Mouse (Mus musculus): ENCODE results near the gene Fam114a2.

Fam114a2 gene

DNA sequence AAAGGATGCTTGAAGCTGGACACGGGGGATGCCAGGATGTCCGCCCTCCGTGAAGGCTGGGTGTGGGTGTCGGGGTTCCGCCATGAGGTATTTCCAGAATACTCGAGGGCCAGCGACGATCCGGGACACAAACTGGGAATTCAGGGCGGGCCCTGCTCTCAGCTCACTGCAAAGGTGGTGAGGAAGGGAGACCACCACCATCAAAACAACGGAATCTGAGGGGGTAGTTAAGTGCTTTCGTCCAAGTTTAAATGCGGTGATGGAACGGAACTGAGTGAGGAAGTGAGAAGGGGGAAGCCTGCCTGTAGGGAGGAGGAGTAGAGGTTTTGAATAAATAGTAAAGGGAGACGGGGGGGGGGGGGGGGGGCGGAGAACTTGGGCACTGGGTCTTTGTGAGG lies 333 bp upstream of the Fam114a2 start:
- DNase-seq: no peak

DNA sequence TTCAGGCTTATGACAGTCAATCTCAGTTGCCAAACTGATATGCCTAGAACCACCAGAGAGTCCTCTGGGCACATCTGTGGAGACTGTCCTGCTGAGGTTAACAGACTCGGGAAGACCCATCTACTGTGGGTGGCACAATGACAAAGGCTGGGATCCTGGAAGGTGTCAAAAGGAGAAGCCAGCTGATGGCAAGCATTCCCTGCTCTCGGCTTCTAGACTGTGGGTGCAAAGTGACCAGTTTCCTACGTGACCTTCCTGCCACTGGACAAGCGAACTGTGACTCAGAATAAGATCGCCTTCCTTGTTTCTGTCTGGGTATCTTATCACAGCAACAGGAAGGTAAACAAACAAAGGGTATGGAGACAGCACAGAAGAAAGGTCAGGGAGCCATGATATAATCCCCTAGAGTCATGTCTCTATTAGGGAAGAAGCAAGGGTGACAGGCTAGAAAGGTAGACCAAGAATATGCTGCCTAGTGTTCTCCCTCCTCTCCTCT lies 1.4 kb downstream of the Fam114a2 start:
- DNase-seq: no peak

DNA sequence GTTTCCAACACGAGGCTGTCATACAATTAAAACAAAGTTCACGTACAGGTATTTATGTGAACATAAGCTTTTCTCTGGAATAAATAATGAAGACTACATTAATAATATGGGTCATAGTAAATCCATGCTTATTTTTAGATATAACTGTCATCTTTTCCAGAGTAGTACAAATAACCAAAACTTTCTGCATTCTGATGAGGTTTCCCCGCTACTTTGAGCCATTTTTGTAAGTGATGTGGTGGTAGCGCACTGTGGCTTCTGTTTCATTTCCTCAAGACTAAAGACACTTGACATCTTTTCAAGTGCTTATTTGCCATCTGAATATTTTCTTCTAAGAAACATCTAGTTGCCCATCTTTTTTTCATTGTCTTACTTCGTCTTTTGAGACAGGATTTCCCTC lies 3.2 kb downstream of the Fam114a2 start:
- DNase-seq: no peak

DNA sequence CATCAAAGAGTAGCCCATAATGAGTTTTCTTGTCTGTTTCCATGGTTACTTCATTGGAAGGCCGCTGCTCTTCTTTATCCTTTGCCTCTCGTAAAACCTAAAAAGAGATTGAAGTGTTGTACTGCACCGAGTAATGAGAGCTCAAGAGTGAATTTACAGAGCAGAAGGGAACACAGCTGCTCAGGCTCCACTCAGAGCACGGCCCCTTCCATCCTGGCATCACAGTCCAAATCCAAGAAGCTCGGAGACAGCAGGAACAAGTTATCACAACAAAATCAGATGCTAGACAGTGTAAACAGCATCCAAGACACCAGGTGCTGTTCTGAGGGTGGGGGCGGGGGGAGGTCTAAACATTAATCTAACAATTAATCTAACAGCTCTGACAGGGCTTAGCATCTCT lies 11.5 kb downstream of the Fam114a2 start:
- DNase-seq: no peak

DNA sequence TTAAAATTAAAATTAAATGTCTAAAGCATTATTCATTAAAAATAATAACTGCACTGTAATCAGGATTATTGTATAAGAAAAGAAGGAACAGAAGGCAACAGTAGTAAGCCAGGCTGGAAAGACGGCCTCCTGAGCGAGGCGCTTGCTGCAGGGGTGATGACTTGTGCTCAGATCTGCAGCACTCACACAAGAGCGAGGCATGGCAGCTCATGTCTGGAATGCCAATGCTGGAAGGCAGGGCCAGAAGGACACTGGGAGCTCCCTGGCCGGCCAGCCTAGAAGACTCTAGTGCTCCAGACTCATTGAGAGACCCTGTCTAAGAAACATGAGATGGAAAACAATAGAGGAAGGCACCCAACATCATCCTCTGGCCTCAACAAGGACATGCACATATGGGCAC lies 15.3 kb downstream of the Fam114a2 start:
- no peak for DNase-seq

DNA sequence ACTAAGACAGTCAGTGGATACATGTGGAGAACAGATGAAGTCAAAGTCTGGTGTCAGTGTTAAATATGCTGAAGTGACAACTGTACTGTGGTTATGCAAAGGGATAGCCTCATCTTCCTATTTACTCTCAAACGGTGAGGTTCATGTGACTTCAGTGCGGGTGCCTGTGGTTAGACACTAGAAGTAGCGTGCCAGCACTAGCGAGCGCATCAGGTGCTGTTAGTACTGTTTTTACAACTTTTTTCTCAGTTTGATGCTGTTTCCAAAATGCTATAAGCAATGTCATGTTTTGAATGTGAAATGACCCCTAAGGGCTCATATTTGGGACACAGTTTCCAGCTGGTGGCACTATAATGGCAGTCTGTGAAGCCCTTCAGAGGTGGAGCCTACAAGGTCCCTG lies 20.2 kb downstream of the Fam114a2 start:
- DNase-seq: no peak

DNA sequence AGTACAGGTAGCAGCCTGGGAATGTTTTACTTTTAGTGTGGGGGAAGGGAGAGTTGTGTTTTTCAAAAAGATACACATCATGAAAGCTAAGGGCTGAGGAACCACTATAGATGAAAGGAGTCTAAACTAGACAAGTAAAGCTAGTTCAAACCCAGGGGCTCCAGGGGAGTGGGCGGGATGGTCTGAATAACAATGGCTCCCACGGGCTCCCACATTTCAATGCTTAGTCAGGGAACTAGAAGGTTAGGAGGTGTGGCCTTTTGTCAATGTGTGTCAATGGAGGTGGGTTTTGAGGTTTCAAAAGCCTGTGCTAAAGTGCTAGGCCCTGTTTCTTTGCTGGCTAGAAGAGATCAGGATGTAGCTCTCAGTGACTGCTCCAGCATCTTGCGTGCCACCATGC lies 20.7 kb downstream of the Fam114a2 start:
- DNase-seq: no peak

DNA sequence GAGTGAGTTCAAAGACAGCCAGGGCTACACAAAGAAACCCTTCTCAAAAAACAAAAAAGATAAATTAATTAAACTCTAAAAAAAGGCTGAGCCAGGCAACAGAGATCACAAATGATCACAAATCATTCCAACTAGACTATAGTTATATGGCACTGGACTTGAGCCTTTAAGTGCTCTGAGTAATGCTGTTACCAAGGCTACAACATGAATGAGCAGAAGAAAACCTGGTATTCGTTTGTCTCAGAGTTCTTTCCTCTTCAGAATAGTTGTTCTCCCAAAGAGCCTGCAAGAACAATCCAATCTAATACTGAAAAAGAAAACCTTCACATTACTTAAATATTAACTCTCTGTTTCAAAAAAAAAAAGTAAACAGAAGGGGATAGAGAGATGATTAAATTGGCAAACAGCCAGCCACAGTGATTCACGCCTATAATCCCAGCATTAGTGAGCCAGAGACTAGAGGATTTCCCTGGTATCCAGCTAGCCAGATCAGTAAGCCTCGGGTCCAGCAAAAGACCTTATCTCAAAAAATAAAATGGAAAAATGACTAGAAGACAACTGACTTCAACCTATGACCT lies 21.9 kb downstream of the Fam114a2 start:
- DNase-seq: no peak

DNA sequence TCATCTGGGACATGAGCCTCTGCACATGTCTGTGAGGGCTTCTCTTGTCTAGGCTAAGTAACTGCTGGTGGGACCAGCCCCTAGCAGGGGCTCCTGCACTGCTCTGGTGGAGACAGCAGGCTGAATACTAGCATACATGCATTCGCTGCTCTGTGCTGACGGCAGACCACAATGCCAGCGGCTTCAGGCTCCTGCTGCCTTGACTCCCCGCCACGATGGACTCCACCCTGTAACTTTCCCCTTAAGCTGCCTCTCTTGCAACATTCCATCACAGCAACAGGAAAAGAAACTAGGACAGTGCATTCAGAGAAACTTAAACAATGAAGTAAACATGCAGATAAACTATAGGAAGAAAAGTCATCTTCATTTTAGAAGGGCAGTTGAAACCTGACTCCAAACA lies 30.0 kb downstream of the Fam114a2 start:
- no peak for DNase-seq

DNA sequence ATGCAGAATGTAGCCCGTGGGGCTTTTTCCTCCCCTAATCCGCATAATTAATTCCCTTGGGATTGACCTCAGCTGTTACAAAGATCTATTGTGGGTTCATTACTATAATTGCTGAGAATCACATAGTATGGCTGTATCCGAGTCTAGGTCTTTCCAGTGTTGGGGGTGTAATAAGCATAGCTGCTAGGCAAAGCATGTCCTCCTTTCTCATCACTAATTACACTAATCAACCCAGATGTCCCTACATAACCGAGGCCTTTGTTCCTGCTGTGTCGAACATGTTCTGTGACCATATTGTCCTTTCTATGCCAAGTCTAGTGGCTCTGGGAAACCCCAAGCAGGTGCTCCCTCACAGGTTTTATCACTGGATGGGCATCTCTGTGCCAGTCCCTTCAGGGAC lies 40.3 kb downstream of the Fam114a2 start:
- DNase-seq: no peak

DNA sequence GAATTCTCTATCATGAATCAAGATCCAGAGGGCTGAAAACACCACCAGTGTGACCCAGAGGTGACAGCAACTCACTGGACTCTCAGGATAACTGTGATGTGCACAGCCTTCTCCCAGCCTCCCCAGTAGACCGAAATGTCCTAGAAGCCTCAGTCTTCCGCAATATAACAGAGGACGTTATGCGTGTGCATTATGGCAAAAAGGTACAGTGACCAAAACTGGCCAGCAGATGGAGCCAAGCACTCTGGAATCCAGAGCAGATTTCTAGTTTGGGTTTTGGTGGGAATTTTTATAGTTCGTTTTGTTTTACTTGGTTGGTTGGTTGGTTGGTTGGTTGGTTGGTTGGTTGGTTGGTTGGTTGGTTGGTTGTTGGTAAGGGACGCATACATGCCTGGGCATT lies 43.3 kb downstream of the Fam114a2 start:
- DNase-seq: peak; percentile 42

DNA sequence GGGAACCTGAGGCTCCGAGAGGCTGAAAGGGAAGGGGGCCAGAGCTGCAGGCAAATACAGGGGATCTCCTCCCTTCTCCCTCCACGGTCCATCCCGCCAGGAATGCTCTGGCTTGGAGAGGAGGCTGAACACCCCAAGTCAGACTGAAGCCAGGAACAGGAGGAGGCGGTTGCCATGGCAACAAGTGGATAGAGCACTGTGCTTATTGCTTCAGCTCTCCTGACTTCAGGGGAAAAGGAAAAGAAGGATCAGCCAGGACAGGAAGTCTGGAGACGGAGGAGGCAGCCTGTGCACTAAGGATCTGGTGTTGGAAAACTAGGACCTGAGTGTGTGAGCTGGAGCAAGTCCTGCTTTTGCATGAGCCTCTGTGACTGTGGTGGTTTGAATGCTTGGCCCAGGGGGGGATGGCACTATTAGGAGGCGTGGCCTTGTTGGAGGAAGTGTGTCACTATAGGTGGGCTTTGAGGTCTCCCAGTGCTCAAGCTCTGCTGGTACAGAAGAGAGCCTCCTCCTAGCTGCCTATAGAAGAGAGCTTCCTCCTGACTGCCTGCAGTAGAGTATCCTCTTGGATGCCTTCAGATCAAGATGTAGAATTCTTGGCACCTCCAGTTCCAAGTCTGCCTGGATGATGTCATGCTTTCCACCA lies 44.0 kb downstream of the Fam114a2 start:
- no peak for DNase-seq

DNA sequence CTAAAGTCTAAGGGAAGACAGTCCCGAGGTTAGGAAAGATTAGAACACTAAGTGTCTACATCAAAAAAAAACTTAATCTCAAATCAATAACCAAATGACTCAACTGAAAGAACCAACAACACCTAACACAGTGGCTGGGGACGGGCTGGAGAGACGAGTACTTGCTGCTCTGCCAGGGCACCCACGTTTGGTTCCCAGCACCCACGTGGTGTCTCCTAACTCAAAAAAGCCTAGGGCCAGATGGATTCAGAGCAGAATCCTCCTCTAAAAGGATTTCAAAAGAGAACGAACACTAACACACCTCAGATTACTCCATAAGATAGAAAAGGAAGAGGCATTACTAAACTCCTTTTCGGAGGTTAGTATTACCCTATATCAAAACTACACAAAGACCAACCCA lies 47.4 kb downstream of the Fam114a2 start:
- no peak for DNase-seq

DNA sequence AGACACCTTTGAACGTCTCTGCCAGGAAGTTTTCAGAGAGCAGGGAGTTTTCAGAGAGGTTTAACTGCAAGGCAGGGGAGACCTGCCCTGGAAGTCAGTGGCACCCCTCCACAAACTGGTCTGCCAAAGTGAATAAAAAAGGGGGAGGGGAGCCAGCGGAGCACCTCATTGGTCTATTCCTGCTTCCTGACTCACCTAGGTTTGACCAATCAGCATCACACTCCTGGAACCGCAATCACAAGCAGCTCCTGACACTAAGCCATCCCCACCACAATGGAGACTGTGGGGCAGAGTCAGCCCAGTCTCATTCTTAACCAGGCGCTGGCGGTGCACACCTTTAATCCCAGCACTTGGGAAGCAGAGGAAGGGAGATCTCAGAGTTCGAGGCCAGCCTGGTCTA lies 48.4 kb downstream of the Fam114a2 start:
- DNase-seq: no peak

DNA sequence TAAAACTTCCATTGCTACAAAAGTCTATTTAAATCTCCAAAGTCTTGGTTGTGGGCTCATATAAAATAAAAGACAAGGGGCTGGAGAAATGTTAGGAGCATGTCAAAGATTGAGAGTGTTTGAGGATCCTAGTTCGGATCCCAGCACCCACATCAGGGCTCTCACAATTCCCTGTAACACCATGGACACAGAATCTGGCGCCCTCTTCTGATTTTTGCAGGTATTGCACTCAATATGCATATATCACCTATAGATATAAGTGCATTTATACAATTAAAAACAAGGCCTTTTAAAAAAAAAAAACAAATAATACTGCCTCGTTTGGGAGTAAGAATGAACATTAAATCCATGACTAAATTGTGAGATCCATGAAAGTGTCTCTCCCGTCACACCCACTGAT lies 49.7 kb downstream of the Fam114a2 start:
- no peak for DNase-seq

DNA sequence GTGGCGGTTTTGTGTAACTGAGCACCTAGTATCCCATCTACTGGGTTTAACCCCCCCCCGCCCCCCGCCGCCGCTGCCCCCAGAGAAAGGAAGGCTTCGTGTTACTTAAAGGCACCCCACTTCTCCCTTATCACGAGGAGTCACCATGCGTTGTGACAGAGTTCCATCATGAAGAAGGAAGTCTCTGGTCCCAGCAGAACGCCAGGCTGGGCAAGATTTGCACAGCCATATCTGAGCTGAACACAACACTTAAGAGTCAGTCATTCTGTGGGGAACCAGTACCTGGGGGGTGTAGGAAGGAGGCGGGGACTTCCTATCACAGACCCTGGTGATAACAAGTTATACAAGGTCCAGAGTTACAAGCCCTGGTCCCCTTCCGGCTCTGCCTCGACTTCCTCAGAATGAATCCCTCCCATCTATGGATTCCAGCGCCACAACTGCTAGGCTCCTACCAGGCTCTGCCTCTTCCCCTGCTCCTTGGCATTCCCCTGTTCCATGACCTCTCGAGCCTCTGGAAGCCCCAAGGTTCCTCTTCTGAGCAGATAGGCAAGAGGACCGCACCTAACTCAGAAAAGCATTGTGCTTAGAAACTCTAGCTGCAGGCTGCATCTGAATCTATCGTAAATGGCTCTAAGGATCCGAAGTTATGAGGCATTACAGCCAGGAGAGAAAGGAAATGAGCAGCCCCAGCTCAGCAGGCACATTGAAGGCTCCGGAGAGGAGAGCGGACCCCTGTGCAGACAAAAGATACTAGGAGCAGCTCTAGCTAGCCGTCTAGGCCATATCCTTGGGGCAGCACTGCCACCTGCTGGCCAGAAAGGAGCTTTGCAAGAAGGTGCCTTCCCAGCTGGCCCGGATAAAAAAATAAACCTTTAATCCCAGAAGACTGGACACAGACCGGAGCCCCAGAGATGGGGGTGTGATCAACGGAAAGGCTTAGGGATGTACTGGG lies 51.0 kb downstream of the Fam114a2 start:
- peak; percentile 68 for DNase-seq

DNA sequence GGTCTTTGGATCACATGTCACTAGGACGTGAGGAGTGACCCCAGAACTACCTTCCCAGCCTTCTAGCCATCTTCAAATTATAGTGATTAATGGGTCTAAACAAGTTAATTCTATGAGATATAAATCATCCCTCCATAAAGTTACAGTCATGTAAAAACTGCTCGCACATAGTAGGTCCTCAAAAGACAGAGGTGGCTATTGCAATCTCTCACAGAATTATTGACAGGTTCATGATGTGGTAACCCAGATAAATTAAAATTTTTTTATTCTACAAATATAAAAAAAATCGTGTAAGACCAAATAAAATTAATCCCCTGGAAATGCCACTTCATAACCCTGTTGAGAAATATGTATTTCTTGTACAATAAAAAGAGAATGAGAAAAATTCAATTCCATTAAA lies 52.6 kb downstream of the Fam114a2 start:
- DNase-seq: no peak

DNA sequence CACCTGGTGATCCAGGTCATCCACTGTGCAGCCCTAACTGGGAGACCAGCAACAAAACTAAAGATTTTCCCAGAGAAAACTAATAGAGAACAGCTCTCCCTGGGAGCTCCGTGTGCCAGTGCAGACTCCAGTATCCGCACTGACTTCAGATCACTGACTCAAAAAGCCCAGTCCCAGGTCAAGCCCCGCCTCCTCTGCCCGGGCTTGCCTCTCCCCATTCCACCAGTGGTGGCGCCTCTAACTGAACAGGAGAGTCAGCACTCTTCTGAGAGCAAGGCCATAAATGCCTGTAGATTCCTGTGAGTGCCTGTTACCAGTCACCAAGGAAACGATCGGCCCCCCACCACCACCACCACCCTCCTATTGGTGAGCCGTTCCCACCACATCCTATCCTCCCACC lies 53.4 kb downstream of the Fam114a2 start:
- DNase-seq: no peak

DNA sequence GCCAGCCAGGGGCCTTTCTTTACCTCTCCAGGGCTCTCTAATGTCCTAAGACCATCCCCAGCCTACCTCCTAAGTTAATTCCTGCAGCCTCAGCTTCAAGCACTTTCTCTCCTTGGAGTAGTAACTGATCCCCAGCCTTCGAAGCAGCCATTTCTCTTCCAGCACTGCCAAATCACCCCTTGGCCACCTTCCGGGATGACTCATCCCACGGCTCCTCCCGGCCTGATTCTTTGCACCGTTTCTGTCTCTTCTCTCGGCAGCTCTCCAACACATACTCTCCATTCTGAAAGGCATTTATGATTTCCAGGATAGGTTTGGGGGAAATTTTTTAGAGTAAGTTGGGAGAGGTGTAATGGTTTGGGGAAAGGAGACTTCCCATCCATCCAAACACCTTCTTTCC lies 58.7 kb downstream of the Fam114a2 start:
- no peak for DNase-seq

DNA sequence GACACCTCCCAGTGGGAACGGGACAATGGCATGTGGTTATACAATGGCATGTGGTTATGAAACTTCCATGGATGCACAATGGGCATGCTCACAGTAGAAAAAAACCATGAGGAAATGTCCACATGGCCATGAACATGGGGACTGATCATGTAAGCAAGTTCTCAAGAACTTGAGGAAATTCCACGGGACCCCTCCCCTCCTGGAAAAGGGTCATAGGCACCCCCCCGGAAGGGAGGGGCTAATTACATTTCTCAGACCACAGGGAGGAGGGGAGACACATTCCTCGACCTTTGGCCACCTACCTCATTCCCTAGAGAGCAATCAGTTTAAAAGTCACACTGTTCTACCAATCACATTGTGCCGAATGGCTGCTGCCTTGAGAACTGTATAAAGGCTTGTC lies 64.0 kb downstream of the Fam114a2 start:
- no peak for DNase-seq

DNA sequence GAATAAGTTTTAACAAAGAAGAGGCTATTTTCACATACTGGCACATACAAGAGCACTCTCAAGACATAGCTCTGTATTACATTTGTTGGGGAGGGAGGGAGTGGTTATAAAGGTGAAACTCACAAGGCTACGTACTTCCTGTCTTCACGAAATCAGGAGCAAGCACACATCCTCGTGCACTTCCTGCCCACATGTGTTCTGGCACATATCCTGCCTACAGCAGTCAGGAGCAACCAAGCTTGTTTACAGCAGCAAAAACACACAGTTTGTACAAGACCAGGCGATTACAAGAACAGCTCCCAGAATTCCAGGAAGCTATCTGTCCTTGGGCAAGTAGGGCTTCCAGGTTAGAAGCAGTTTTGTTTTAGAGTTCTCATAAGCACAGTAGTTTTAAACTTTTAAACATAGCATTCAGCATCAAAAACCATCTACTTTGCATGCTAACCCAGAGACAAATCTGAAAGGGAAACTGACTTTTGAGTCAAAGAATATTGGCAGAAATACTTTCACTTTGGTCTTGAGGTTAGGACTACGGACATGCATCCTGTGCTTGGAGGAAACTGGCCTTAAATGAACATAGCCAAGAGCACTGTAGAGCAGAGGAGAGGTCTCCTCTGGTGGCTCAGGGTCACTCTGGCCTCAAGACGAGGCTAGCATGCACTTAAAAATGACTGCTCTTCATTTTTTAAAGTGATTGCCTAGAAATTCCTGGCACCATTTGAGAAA lies 73.0 kb downstream of the Fam114a2 start:
- no peak for DNase-seq

DNA sequence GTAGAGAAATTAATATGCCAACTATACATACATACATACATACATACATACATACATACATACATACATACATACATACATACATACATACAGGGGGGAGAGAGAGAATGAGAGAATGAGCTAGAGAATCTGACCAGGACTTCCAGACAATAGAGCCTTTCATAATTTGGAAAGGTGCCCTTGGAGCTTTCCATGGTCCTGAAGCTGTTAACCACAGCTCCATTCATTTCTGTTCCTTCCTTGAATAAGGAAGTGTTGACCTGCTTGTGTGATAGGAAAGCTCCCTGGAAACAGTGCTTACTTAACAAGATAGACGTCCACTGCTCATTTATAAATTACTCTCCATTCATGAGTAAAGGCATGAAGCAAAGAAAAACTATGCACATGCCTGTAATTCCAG lies 84.3 kb downstream of the Fam114a2 start:
- DNase-seq: peak; percentile 55
